Mouse (Mus musculus) lung, postnatal 0 days (tissue): ENCODE results near the gene Ctc1.

Experiments used
- CTCF ChIP-seq: IDR thresholded peaks from 2 replicates; pipeline ENCODE4 v1.5.1; 2016; ENCODE audit warnings: antibody characterized with exemption, mild to moderate bottlenecking
- EP300 ChIP-seq: IDR thresholded peaks from 2 replicates; pipeline ENCODE4 v1.6.1; 2016; ENCODE audit warnings: antibody characterized with exemption, mild to moderate bottlenecking, control low read depth

DNA sequence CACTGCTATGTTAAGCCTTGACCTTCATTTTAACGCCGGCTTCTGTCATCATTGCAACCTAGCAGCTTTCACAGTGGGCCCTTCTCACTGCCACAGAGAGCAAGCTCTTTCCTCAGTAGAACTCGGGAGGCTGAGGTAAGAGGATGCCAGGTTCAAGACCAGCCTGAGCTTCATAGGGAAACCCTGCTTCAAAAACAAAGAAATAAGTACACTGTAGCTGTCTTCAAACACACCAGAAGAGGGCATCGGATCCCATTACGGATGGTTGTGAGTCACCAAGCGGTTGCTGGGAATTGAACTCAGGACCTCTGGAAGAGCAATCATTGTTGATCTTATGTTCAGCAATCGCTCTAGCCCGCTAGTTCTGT is 65.1 kb downstream of the Ctc1 start:
- TF ChIP-seq EP300 (no peak), CTCF (no peak)
